Mouse (Mus musculus): ENCODE data around the gene Dyrk3.
"Not testable (repeated sequence)": the region's sequence is repeated elsewhere in the genome, so short reads cannot be mapped to it uniquely, and the experiment has no call there.

The Dyrk3 gene

DNA sequence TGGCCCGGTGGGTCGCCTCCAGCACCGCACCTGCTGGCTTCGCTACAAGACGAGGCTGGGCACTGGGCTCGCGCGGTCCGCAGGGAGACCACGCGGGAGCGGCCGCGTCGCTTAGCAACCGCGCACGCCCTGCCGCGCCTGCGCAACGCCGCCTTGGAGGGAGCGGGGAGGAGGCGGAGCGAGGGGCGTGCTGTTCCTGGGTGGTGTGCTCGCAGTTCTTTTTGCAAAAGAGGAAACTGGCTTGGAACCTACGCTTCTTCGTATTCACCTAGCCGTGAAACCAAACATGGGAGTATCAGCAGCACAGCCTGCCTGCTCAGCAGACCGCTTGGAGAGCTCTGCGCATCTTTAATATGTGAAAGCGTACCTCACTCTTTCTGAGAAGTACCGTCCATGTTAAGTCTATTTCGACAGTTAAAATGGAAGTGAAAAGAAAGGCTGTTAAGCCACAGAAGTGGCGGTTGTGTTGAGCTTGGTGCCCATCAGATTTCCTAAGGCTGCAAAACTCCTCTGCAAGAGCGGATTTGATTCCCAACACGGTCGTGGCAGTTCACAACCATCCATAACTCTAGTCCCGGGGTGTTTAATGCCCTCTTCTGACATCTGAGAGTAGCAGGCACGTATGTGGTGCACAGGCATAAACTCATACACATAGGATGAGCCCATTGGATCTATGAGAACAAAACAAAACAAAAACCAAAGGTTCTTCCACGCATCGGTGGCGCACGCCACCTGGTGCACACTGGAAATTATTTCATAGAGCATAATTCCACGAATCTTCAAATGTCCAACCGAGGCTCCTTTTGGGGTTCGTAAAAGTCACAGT lies at the start of gene Dyrk3:
Gene Dyrk3, minus strand, starts transcription at position 150 of the 826 bp plus-strand sequence.
- DNase-seq (ENCODE audit: low spot score): peak; percentile 90

DNA sequence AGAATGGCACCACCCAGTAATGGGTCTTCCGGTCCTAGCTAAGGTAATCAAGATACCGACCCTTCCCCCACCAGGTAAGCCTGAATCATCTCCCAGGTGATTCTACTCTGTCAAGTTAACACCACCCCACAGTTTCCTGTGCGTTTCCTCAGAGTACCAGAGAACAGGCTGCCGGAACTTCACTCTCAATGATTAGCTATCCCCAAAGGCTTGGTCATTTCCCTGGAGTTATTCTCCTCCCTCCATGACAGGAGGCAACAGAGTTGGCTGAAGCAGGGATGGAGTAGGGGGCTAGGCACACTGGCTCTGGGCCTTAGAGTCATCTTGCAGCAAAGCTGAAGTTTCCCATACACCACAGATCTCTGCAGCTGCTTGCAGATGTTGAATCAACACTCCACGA lies 49.7 kb upstream of the Dyrk3 start:
- no peak for DNase-seq (ENCODE audit: low spot score)

DNA sequence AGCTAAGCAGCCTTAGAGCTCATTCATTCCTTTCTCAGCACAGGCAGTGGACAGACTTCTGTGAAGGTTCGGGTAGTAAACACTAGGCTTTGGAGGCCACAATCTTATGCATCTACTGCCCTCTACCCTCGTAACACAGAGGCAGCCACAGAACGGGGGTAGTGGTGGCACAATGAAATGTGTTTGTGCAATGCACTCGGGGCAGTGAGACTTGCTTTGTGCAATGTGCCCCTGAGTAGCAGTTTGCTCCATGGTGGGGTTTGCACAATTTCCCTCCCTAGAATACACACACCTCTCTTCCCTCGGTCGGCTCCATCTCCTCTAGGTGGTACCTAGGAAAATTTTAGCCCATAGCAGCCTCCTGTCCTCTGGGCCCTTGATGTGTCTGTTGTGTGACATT lies 48.9 kb upstream of the Dyrk3 start:
- DNase-seq (ENCODE audit: low spot score): no peak

DNA sequence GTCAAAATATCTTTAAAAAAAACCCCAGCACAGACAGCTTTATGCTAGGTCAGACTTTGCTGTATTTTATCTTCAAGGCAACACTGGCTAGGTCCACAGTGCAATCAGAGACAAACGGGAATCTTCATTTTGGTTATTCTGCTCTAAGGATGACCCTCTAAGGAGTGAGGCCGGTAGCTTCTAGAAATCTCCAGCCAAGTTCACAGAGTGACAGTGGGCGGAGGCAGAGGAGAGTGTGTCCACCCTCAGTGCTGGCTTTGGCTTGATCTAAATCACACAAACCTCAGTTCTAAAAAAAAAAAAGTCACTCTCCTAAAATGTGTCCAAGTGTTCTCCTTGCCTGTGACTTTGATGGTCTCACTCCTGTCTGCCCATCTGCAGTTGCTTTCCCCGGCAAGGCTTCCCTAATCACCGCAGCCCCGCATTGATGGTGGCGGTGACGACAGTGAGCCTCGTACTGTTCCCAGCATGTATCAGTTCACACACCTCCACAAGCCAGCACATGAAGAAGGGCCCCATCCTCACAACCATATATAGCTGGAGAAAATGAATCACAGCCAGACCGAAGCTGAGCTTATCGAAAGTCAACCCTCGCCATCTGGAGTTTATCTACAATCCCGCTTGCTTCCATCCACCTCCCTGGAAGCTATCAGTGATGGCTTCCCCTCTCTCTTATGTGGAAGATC lies 47.8 kb upstream of the Dyrk3 start:
- no peak for DNase-seq (ENCODE audit: low spot score)

DNA sequence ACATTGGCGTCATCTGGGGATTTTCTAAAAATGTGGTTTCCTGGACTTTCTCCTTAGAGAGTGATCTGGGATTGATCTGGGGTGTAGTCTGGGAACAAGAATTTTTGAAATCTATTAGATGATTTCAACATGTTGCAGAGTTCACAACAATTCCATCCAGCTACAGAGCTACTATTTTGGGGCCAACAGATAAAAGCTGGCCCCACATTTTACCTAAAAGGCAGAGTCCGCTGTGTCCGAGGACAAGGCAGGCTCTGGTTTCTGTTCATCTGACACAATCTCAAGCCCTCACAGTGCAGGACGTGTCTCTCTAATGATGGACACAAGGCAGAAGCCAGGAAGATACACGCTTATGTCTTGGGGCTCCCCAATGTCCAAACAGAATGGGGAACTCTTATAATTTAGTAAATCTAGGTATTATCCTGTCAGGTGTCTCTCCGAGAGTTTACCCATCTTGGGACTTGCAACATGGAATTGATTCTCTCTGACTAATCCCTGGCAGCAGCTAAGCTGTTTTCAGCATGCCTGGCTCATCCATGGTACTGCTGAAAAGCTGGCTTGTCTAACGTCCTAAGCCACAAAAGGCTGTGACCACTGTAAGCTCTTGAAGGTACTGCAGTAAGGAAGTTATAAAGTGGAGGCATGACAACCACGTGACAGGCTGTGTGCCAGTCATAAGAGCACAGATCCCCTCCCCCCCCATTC lies 47.0 kb upstream of the Dyrk3 start:
- DNase-seq (ENCODE audit: low spot score): no peak

DNA sequence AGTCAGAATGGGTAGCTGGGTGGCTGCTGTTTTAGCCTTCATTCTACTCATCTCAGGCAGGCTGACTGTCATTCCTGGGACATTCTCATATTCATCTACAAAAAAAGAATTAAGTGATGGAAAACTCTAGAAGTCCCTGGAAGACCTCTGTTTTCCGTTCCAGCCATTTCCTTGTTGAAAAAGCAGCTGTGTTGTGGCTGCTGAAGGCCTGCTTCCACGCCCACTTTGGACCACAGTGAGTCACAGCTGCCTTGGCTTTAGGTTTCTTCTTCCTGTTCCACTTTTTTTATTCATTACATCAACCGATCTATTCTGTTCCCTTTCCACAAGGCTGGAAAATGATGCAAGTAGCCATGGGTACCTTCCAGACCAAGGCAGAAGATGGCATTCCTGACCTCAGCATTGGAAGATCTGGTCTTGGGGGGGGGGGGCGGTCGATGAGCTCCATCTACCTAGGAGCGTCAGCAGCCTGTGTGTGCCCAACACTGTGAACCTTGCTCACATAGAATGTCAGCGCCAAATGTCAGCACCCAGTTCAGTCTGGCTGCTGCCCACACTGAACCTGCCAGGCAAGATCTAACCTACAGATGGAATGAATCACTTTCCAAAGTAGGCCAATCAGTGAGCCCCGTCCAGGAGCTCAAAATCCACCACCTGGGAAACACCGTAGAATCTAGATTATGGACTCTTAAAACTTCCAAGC lies 46.3 kb upstream of the Dyrk3 start:
- no peak for DNase-seq (ENCODE audit: low spot score)

DNA sequence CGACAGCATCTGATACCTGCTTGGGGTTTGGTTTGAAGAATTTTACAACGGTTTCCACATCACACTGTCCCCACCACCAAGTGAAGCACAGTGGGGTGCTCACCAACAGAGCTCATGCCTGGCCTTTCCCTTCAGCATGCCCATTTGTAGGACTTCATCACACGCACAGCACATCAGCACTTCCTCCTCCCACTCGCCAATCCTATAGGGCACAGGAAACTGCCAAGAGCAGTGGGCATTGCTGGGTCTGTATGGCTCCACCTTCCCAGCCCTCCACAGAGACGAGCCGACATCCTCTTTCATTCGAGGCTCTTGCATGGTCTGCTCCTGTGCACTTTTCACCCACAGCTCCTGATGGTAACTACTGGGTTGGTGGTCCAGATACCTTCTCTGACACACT lies 45.1 kb upstream of the Dyrk3 start:
- DNase-seq (ENCODE audit: low spot score): no peak

DNA sequence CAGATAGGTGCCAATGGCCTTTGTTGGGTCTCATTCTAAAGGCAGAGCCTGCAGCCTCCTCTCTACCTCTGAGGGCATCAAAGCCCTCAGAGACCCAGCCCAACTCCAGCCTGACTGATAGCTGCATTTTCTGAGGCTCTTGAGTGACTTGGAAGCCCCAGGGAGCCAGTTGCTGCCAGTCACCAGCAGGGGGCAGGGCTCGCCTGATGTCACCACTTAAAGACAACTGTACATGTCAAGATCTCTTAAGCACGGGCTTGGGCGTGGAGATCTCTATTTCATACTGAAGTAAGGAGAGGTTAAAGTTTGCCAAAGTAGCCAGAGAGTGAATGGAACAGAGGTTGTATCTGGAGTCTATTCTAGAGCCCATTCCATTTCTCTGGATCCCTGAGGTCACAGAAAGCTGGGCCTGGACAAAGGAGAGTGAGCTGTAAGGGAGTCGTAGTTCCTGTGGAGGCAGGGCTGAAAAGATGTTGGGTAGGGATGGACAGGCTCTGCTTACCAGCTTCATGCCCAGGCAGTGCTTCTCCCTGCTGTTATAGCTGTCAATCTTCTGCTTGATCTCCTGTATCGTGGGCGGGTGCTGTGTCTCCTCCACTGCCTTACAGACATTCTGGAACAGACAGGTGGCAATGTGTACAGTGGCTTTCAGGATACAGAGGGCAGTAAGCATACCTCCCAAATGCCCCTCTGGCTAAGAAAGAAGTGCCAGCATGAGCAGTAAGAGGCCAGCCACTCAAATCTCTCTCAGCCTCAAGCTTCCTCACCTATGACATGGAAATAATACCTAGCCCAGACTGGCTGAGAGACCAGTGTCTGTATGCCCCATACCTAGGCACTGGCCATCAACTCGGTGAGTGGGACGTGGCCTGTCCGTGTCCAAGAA lies 43.7 kb upstream of the Dyrk3 start:
- DNase-seq (ENCODE audit: low spot score): peak; percentile 61

DNA sequence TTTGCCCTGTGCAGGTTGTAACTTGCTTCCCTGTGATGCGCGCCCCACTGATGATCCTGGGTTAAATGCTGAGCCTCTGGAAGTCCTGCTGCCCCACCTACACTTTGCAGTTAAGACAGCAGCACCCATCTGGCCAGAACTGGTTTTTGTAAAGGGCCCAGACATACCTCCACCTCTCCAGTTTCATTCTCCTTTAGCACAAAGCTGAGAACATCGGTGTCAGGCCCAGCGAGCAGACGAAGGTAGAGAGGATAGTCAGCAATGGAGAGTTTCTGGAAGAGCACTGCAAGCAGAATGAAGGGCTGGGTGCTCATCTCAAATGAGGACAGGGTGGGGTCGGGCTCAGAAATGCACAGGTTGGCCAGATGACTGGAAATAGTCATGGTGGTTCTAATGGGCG lies 42.2 kb upstream of the Dyrk3 start:
- DNase-seq (ENCODE audit: low spot score): no peak

DNA sequence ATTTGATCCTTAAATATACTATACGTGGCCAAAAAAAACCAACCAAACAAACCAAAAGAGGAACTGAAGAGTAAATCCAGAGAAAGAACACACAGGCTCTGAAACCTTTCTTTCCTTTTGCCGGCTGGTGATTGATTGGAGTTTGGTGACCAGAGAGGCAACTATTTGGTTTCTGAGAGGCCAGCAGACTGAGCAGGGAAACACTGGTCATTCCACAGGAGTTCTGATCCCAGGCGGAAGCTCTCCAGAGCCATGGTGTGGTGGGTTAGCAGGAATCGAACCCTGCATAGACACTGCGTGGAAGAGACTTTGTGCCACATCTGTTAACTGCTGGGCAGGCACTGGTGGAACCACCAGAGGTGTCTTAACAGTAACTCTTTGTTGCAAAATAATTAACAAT lies 39.9 kb upstream of the Dyrk3 start:
- no peak for DNase-seq (ENCODE audit: low spot score)

DNA sequence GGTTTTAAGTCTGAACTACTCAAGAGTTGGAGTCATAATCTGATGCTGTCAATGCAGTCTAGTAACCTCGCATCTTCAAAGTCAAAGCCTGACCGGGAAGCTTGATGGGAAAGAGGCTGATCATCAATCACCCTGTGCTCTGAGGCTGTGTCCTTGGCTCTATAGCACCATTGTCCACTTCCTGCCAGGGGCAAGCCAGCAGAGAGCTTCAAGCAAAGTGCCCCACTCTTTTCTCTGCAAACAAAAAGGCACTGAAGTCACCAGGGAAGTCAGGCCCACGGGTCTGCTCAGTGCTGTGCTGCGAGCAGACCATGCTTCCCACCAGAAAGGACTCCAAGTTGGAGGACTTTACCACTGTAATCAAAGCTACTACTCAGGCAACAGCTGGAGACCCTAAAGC lies 39.1 kb upstream of the Dyrk3 start:
- DNase-seq (ENCODE audit: low spot score): no peak

DNA sequence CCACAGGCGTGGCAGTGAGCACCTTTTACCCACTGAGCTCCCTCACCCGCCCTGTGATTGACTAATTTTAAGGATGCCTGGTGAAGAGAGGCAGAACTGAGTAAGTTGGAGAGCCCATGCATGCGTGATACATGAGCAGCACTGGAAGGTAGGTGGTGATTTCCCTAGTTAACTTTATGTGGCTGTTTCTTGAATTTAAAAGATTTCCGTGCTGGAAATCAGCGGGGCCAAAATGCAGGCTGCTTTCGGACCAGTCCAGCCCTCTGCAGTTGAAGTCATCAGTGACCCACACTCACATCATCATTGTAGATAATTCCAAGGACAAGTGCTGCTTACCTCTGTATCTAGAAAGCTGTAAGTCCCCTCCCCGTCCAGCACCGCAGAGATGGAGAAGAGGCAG lies 37.7 kb upstream of the Dyrk3 start:
- no peak for DNase-seq (ENCODE audit: low spot score)

DNA sequence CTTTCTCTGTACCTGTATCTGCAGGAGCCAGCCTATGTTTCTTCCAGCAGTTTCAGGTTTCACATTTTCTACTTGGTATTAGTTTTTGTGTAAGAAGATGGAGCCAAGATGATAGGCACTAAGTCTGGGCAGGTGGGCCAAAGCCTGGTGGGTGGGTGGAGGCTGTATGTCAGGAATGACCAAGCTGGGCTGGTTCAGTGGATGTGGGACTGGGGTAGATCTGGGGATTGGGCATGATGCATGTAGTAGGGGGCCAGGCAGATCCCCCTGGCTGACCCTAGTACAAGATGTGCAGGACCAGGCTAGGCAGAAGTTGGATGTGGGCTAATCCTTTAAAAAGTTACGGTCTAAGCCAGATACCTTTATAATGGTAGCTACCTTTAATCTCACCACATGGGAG lies 37.0 kb upstream of the Dyrk3 start:
- no peak for DNase-seq (ENCODE audit: low spot score)

DNA sequence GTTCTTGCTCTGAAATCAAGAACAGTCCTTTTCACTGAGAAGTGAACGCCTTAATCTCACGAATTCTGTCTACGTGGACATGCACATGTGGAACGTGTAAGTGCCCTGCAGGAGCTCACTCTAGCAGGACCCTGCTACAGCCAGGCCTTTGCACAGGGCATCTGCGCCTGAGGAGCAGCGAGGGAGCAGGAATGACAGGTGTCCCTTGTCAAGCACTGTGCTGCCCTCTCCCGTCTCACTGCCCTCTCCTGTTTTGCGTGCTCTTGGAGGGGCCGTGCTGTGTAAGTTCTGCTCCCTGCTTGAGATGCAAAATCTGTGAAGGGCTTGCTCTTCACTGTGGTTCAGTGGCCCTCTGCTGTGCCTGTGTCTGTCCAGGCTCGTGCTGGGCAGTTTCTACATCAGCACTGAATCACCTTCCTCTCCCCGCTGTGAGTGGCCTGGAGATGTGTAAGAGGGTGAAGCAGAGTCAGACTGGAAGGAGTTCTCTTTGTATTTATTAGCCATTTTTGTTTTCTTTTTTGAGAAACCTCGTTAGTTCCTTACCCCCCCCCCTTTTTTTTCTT lies 36.2 kb upstream of the Dyrk3 start:
- no peak for DNase-seq (ENCODE audit: low spot score)

DNA sequence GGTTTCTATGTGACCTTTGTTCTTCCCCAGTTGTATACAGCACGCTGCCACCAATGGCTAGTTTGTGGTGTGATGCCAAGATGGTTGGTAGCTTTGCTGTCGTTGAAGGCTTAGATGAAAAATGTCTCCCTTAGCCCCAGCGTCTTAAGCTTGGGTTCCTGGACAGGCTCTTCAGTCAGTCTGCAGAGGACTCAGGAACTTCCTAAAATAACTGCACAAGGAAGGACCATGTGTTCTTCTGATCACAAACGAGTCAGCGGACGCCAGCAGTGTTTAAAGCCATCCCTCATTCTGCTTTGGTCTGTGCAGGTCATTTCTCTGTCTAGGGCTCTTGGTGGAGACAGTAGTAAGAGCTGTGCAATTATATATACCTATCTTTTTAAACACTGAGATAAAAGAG lies 35.7 kb upstream of the Dyrk3 start:
- DNase-seq (ENCODE audit: low spot score): no peak

DNA sequence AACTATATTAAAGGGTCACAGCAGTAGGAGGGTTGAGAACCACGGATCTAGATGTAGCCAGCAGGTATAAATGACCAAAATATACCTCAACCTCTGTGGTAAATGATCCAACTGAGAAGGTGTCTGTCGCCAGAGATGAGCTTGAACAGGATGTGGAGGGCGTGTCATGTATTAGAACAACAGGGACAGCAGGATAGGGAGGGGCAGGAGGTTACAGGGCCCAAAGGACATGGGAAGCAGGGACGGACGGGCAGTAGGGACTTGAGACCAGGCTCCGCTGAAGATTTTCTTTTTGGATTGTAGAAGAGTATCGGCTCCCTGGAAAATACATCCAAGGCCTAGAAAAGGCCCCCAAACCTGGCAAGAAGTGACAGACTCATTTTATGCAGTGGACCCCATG lies 34.9 kb upstream of the Dyrk3 start:
- DNase-seq (ENCODE audit: low spot score): no peak

DNA sequence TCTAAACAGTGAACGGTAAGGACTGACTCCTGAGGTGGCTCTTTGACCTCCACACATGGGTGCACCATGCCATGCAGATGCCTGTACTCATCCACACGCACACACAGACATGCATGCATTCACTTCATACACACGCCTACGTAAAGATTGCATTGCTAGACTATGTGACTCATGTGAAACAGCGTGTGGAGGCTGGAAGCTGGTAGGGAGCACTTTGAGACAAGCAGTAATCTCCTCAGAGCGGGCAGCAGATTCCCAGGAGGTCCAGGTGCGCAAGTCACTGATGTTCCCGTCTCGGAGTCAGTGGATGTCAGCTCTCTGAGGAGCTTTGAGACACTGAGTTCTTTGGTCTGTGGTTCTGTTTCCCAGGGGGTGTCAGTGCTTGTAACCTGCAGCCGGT lies 29.5 kb upstream of the Dyrk3 start:
- no peak for DNase-seq (ENCODE audit: low spot score)

DNA sequence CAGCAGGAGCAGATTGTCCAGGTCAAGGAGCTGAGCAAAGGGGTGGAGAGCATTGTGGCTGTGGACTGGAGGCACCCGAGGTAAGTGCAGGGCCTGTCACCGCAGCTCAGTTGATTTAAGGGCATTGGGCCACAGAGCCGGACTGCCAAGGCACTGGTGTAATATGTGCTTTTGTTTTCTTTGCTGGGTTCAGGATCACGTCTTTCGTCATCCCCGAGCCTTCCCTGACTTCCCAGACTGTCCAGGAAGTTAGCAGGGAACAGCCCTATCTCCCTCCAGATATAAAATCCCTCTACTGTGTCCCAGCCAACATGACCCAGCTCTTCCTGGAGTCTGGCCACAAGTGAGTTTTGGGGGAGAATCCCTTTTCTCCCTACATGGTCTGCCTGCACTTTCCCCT lies 26.3 kb upstream of the Dyrk3 start:
- DNase-seq (ENCODE audit: low spot score): no peak

DNA sequence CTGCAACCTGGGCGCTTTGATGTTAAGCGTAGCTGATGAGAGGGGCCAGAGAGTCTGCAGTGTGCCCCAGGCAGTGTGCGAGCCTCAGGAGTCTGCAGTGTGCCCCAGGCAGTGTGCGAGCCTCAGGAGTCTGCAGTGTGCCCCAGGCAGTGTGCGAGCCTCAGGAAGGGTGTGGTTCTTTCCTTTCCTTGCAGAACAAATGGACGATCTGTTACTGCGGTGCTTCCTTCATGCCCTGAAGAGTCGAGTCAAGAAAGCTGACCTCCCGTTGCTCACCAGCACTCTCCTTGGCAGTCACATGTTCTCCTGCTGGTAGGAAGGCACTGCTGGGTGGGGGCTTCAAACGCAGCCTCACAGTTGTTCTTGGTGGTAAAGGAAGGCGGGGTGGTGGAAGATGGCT lies 23.0 kb upstream of the Dyrk3 start:
- DNase-seq (ENCODE audit: low spot score): no peak

DNA sequence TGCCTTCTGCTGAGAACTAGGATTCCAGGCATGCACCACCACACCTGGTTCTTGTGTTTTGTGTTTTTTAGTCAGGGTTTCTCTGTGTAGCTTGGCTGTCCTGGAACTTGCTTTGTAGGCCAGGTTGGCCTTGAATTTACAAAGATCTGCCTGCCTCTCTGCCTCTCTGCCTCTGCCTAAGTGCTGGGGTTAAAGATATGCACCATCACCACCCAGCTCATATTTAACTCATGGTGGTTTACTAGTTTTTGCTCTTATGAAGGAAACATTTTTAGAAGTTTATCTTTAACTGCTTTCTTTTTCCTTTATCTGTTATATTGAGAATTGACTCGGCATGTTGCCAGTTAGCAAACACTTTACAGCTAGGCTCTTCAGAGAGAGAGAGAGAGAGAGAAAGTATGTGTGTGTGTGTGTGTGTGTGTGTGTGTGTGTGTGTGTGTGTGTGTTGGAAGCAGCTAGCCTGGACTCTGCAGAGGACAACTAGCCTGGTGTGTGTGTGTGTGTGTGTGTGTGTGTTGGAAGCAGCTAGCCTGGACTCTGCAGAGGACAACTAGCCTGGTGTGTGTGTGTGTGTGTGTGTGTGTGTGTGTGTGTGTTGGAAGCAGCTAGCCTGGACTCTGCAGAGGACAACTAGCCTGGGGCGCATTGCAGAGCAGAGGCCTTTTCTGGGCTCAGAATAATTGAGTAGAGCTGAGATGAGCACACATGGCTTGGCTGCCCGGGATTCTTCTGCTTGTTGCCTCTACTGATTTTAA lies 21.6 kb upstream of the Dyrk3 start:
- DNase-seq (ENCODE audit: low spot score): not testable (repeated sequence)

All from yolk sac, embryonic 10.5 days (tissue).